Mouse (Mus musculus) spleen, adult 2 months (tissue): ENCODE measurements around the gene Fcer1g. TPM values are rescaled to one million over a fixed set of nuclear protein-coding genes. Genes with fewer than 3 reads are reported as not detected.

Experiments
- DNase-seq, 2 experiments: peaks; one replicate each; pipeline versions ENCODE4 v3.0.0 to v3.0.0-alpha.2; 2012 to 2021; ENCODE audit warnings: low spot score in 2 of 2, low read depth in 1 of 2
- H3K27ac ChIP-seq: fragments of 200-500 bp; 2 replicates; pipeline ENCODE4 v1.5.1; 2012; ENCODE audit warnings: low read length, inconsistent platforms; ENCODE audit not compliant: insufficient read depth
- H3K27me3 ChIP-seq: fragments of 200-500 bp; 2 replicates; pipeline ENCODE4 v1.6.1; 2012; ENCODE audit warnings: mild to moderate bottlenecking, moderate library complexity, low read length, inconsistent platforms; ENCODE audit not compliant: control insufficient read depth, insufficient read depth
- H3K36me3 ChIP-seq: fragments of 200-500 bp; 2 replicates; pipeline ENCODE4 v1.6.1; 2012; ENCODE audit warnings: mild to moderate bottlenecking, low read length, inconsistent platforms; ENCODE audit not compliant: control insufficient read depth, insufficient read depth
- H3K4me1 ChIP-seq: fragments of 200-500 bp; 2 replicates; pipeline ENCODE4 v1.6.1; 2011; ENCODE audit warnings: inconsistent platforms; ENCODE audit not compliant: control insufficient read depth, insufficient read depth, insufficient read length
- H3K4me3 ChIP-seq: fragments of 200-500 bp; 2 replicates; pipeline ENCODE4 v1.5.1; 2011; ENCODE audit warnings: mild to moderate bottlenecking, inconsistent platforms; ENCODE audit not compliant: insufficient read depth, insufficient read length; ENCODE audit errors: extremely low read depth
- CTCF ChIP-seq: fragments of 200-500 bp; IDR thresholded peaks from 2 replicates; pipeline ENCODE4 v1.5.1; 2011; ENCODE audit warnings: mild to moderate bottlenecking, inconsistent platforms; ENCODE audit not compliant: insufficient read depth, insufficient read length, insufficient replicate concordance; ENCODE audit errors: extremely low read depth
- POLR2A ChIP-seq: fragments of 200-500 bp; IDR thresholded peaks from 2 replicates; pipeline ENCODE4 v1.6.1; 2011; ENCODE audit warnings: low read depth, low read length, inconsistent platforms
- WGBS: fragments of 180-500 bp; shearing (Covaris S2); methylation state at CpG from one replicate; pipeline ENCODE4 v1.1.7; 2018; 5-methylcytosine and 5-hydroxymethylcytosine counted together
- polyA plus RNA-seq: library from polyadenylated mRNA; depleted of rRNA; stranded (reverse); fragments of >200 nt; gene quantifications from 2 replicates; pipeline ENCODE4 v1.2.3, GENCODE M21; 2012; rRNA removed

Gene Fcer1g
- 237 and 307 TPM in 2 replicates for polyA plus RNA-seq

GRCm38 (mm10) chr1:171234126-171234525, at the start of gene Fcer1g:
Fcer1g (minus strand) TSS chr1:171234365.
- TF ChIP-seq POLR2A (no peak), CTCF (no peak)
- DNase-seq: no peak
- peak within 1 kb of the TSS; percentile 46 for H3K4me3 ChIP-seq
- peaks cover 5% of the 10 kb centered on the region; the same call in 1 of the 2 replicates for H3K4me1 ChIP-seq
- H3K36me3 ChIP-seq: peaks cover 32% of the 10 kb centered on the region
- H3K27me3 ChIP-seq: no peaks in the 10 kb centered on the region
- peak within 1 kb of the TSS; percentile 59 for H3K27ac ChIP-seq
- 13% methylated on average over 14 of the region's 14 CpGs for WGBS

- H3K36me3 ChIP-seq: no peaks in the 10 kb centered on the region; the same call in none of the 2 replicates
- H3K4me1 ChIP-seq: peaks cover 12% of the 10 kb centered on the region
- WGBS: 87% methylated on average over 18 of the region's 18 CpGs
- peak overlapping the region; percentile 11; the same call in 1 of the 2 replicates for H3K27ac ChIP-seq
- H3K27me3 ChIP-seq: no peaks in the 10 kb centered on the region
- TF ChIP-seq POLR2A (no peak), CTCF (no peak)
- no peak for DNase-seq
- H3K4me3 ChIP-seq: no peak overlapping the region
Measured at GRCm38 (mm10) chr1:171283188-171284160, 49.3 kb upstream of the Fcer1g start.

GRCm38 (mm10) chr1:171282086-171282805, 48.1 kb upstream of the Fcer1g start:
- Histone ChIP-seq H3K27ac (no peak overlapping the region), H3K4me3 (no peak overlapping the region), H3K36me3 (peaks cover 5% of the 10 kb centered on the region), H3K27me3 (no peaks in the 10 kb centered on the region), H3K4me1 (peaks cover 9% of the 10 kb centered on the region)
- 83% methylated on average over 18 of the region's 18 CpGs for WGBS
- no peak for DNase-seq
- TF ChIP-seq POLR2A (no peak), CTCF (no peak)

GRCm38 (mm10) chr1:171281528-171281923, 47.4 kb upstream of the Fcer1g start:
- WGBS: 3% methylated on average over 10 of the region's 10 CpGs
- H3K36me3 ChIP-seq: peaks cover 12% of the 10 kb centered on the region
- DNase-seq: peak; percentile 50 to 63

GRCm38 (mm10) chr1:171280916-171281527, 46.9 kb upstream of the Fcer1g start, which contains the start of gene Ppox:
Ppox (minus strand) TSS chr1:171281186.
- peak within 1 kb of the TSS; percentile 86 for H3K27ac ChIP-seq
- no peaks in the 10 kb centered on the region for H3K27me3 ChIP-seq
- peak within 1 kb of the TSS; percentile 78 for H3K4me3 ChIP-seq
- peaks cover 17% of the 10 kb centered on the region for H3K36me3 ChIP-seq
- peak; percentile 85 to 93 for DNase-seq
- H3K4me1 ChIP-seq: peaks cover 5% of the 10 kb centered on the region; the same call in 1 of the 2 replicates
- under 1% methylated on average over 26 of the region's 26 CpGs for WGBS
- no peak for TF ChIP-seq CTCF
- TF ChIP-seq POLR2A: no peak

More at GRCm38 (mm10) chr1:171281528-171281923, 47.4 kb upstream of the Fcer1g start:
- no peaks in the 10 kb centered on the region for H3K27me3 ChIP-seq
- H3K27ac ChIP-seq: peak overlapping the region; percentile 86
- H3K4me3 ChIP-seq: peak overlapping the region; percentile 72
- H3K4me1 ChIP-seq: peaks cover 7% of the 10 kb centered on the region
- TF ChIP-seq POLR2A (no peak), CTCF (peak; percentile 55; the same call in 1 of the 2 replicates)

- H3K27ac ChIP-seq: peak overlapping the region; percentile 46; the same call in 1 of the 2 replicates
- TF ChIP-seq POLR2A (no peak), CTCF (no peak)
- H3K27me3 ChIP-seq: no peaks in the 10 kb centered on the region
- H3K36me3 ChIP-seq: peaks cover 21% of the 10 kb centered on the region
- DNase-seq: no peak
- WGBS: 4% methylated on average over 25 of the region's 25 CpGs
- peaks cover 5% of the 10 kb centered on the region; the same call in 1 of the 2 replicates for H3K4me1 ChIP-seq
- peak overlapping the region; percentile 78 for H3K4me3 ChIP-seq
Measured at GRCm38 (mm10) chr1:171280250-171280915, 46.2 kb upstream of the Fcer1g start.
